Mouse (Mus musculus) midbrain, embryonic 11.5 days (tissue): ENCODE measurements at regions not wholly inside any gene's neighbourhood (a gene's known extent, or its start where the extent isn't known, plus 50 kb on each side); places are given as distances from the start of the nearest gene placed in this dataset.

ENCODE experiments used
- ATAC-seq: fragments of 200-750 bp; cut with Nextera tagmentation; 2 replicates; pipeline ENCODE4 v1.8.0; 2017; ENCODE audit warnings: moderate TSS enrichment, moderate library complexity; ENCODE audit not compliant: low FRiP score
- DNase-seq: peaks from one replicate; pipeline ENCODE4 v3.0.0; 2015; ENCODE audit warnings: low spot score; ENCODE audit errors: missing footprints
- H3K27ac ChIP-seq: fragments of 300-500 bp; sonication (generic); 2 replicates; pipeline ENCODE4 v1.5.1; 2014; ENCODE audit warnings: low read depth, low read length
- H3K27me3 ChIP-seq: fragments of 300-500 bp; sonication (generic); 2 replicates; pipeline ENCODE4 v1.6.1; 2014; ENCODE audit warnings: mild to moderate bottlenecking, low read length, moderate library complexity, mixed read lengths; ENCODE audit not compliant: control insufficient read depth, insufficient read depth
- H3K36me3 ChIP-seq: fragments of 300-500 bp; sonication (generic); 2 replicates; pipeline ENCODE4 v1.6.1; 2014; ENCODE audit warnings: mild to moderate bottlenecking, low read length, moderate library complexity, mixed read lengths; ENCODE audit not compliant: control insufficient read depth, insufficient read depth
- H3K4me1 ChIP-seq: fragments of 300-500 bp; sonication (generic); 2 replicates; pipeline ENCODE4 v1.6.1; 2014; ENCODE audit warnings: low read length; ENCODE audit not compliant: control insufficient read depth, insufficient read depth
- H3K4me2 ChIP-seq: fragments of 300-500 bp; sonication (generic); 2 replicates; pipeline ENCODE4 v1.6.1; 2014; ENCODE audit warnings: mild to moderate bottlenecking, moderate library complexity
- H3K4me3 ChIP-seq: fragments of 300-500 bp; sonication (generic); 2 replicates; pipeline ENCODE4 v1.5.1; 2014; ENCODE audit warnings: low read depth, low read length
- H3K9ac ChIP-seq: fragments of 300-500 bp; sonication (generic); 2 replicates; pipeline ENCODE4 v1.6.1; 2014; ENCODE audit warnings: low read length
- H3K9me3 ChIP-seq: fragments of 300-500 bp; sonication (generic); 2 replicates; pipeline ENCODE4 v1.6.1; 2016; ENCODE audit warnings: low read length; ENCODE audit not compliant: control insufficient read depth
- WGBS: fragments of 180-500 bp; shearing (Covaris S2); extraction: QIAGEN DNeasy Blood & Tissue Kit; methylation state at CpG from one replicate; pipeline ENCODE4 v1.1.7; 2014; 5-methylcytosine and 5-hydroxymethylcytosine counted together

GRCm38 (mm10) chr10:87747846-87748552, 110.1 kb upstream of the Igf1 start:
- no peaks in the 10 kb centered on the region; the same call in 1 of the 2 replicates for H3K4me1 ChIP-seq
- no peak overlapping the region for H3K27ac ChIP-seq
- no peaks in the 10 kb centered on the region for H3K36me3 ChIP-seq
- DNase-seq: no peak
- H3K4me2 ChIP-seq: no peak overlapping the region
- no peaks in the 10 kb centered on the region for H3K27me3 ChIP-seq
- 86% methylated on average over 2 of the region's 2 CpGs for WGBS
- H3K9ac ChIP-seq: no peak overlapping the region
- no peak overlapping the region for H3K4me3 ChIP-seq
- no peaks in the 10 kb centered on the region for H3K9me3 ChIP-seq
- ATAC-seq: no peak

- Histone ChIP-seq H3K9me3 (no peaks in the 10 kb centered on the region), H3K9ac (no peak overlapping the region), H3K4me1 (no peaks in the 10 kb centered on the region; the same call in 1 of the 2 replicates), H3K4me2 (no peak overlapping the region), H3K4me3 (no peak overlapping the region), H3K27me3 (no peaks in the 10 kb centered on the region), H3K27ac (no peak overlapping the region), H3K36me3 (no peaks in the 10 kb centered on the region)
- WGBS: 92% methylated on average over 4 of the region's 4 CpGs
- DNase-seq: no peak
- no peak for ATAC-seq
Observed at GRCm38 (mm10) chr10:87748631-87749193, 109.4 kb upstream of the Igf1 start.

GRCm38 (mm10) chr10:87750321-87750720, 107.7 kb upstream of the Igf1 start:
- DNase-seq: no peak
- no peak overlapping the region for H3K9ac ChIP-seq
- no peaks in the 10 kb centered on the region for H3K4me1 ChIP-seq
- ATAC-seq: no peak
- no peak overlapping the region for H3K4me2 ChIP-seq
- no peaks in the 10 kb centered on the region for H3K36me3 ChIP-seq
- H3K4me3 ChIP-seq: no peak overlapping the region
- H3K27me3 ChIP-seq: no peaks in the 10 kb centered on the region
- no peaks in the 10 kb centered on the region for H3K9me3 ChIP-seq
- no peak overlapping the region for H3K27ac ChIP-seq

GRCm38 (mm10) chr10:87750972-87751371, 107.1 kb upstream of the Igf1 start:
- no peaks in the 10 kb centered on the region for H3K27me3 ChIP-seq
- H3K4me3 ChIP-seq: no peak overlapping the region
- H3K9ac ChIP-seq: no peak overlapping the region
- no peaks in the 10 kb centered on the region for H3K4me1 ChIP-seq
- 46% methylated on average over 1 of the region's 1 CpGs for WGBS
- H3K4me2 ChIP-seq: no peak overlapping the region
- no peak for DNase-seq
- H3K9me3 ChIP-seq: no peaks in the 10 kb centered on the region
- no peak for ATAC-seq
- H3K36me3 ChIP-seq: no peaks in the 10 kb centered on the region
- no peak overlapping the region for H3K27ac ChIP-seq

GRCm38 (mm10) chr10:87752117-87752516, 105.9 kb upstream of the Igf1 start:
- Histone ChIP-seq H3K4me2 (no peak overlapping the region), H3K36me3 (no peaks in the 10 kb centered on the region), H3K4me1 (no peaks in the 10 kb centered on the region), H3K27me3 (no peaks in the 10 kb centered on the region), H3K9ac (no peak overlapping the region), H3K4me3 (no peak overlapping the region), H3K9me3 (no peaks in the 10 kb centered on the region), H3K27ac (no peak overlapping the region)
- DNase-seq (no peak), ATAC-seq (no peak)
- 87% methylated on average over 2 of the region's 2 CpGs for WGBS

GRCm38 (mm10) chr10:87753483-87753882, 104.6 kb upstream of the Igf1 start:
- DNase-seq: no peak
- H3K4me2 ChIP-seq: no peak overlapping the region
- 59% methylated on average over 1 of the region's 1 CpGs for WGBS

GRCm38 (mm10) chr10:87761528-87762030, 96.5 kb upstream of the Igf1 start:
- Histone ChIP-seq H3K27ac (no peak overlapping the region), H3K4me3 (no peak overlapping the region), H3K27me3 (no peaks in the 10 kb centered on the region), H3K4me2 (no peak overlapping the region), H3K9ac (no peak overlapping the region), H3K9me3 (no peaks in the 10 kb centered on the region), H3K4me1 (no peaks in the 10 kb centered on the region), H3K36me3 (no peaks in the 10 kb centered on the region)
- DNase-seq: no peak
- 87% methylated on average over 5 of the region's 5 CpGs for WGBS
- ATAC-seq: no peak

More at GRCm38 (mm10) chr10:87753483-87753882, 104.6 kb upstream of the Igf1 start:
- H3K27ac ChIP-seq: no peak overlapping the region
- ATAC-seq: no peak
- H3K9ac ChIP-seq: no peak overlapping the region
- H3K27me3 ChIP-seq: no peaks in the 10 kb centered on the region
- no peak overlapping the region for H3K4me3 ChIP-seq
- no peaks in the 10 kb centered on the region for H3K36me3 ChIP-seq
- H3K4me1 ChIP-seq: no peaks in the 10 kb centered on the region
- H3K9me3 ChIP-seq: no peaks in the 10 kb centered on the region

- Histone ChIP-seq H3K27ac (no peak overlapping the region), H3K4me2 (no peak overlapping the region), H3K4me1 (no peaks in the 10 kb centered on the region), H3K4me3 (no peak overlapping the region), H3K9ac (no peak overlapping the region), H3K9me3 (no peaks in the 10 kb centered on the region), H3K27me3 (no peaks in the 10 kb centered on the region), H3K36me3 (no peaks in the 10 kb centered on the region)
- ATAC-seq (no peak), DNase-seq (no peak)
- 73% methylated on average over 4 of the region's 4 CpGs for whole genome bisulfite sequencing
Observed at GRCm38 (mm10) chr10:87787521-87787920, 70.5 kb upstream of the Igf1 start.

- ATAC-seq: no peak
- Histone ChIP-seq H3K4me2 (no peak overlapping the region), H3K36me3 (no peaks in the 10 kb centered on the region)
Observed at GRCm38 (mm10) chr10:87792346-87792745, 65.7 kb upstream of the Igf1 start.

More at GRCm38 (mm10) chr10:87792346-87792745, 65.7 kb upstream of the Igf1 start:
- no peak for DNase-seq
- Histone ChIP-seq H3K27me3 (no peaks in the 10 kb centered on the region), H3K27ac (no peak overlapping the region), H3K4me3 (no peak overlapping the region), H3K9me3 (no peaks in the 10 kb centered on the region), H3K9ac (no peak overlapping the region), H3K4me1 (no peaks in the 10 kb centered on the region)
